Mouse (Mus musculus) right cerebral cortex, postnatal 4 days (tissue): ENCODE data around the gene Acadm.

Experiments
- DNase-seq: peaks from one replicate; pipeline ENCODE4 v3.0.0-alpha.2; 2022

Acadm gene

GRCm38 (mm10) chr3:153895454-153895853 lies 49.0 kb downstream of the Acadm start:
- no peak for DNase-seq

GRCm38 (mm10) chr3:153889188-153889781 lies 55.1 kb downstream of the Acadm start:
- no peak for DNase-seq

GRCm38 (mm10) chr3:153888141-153888540 lies 56.3 kb downstream of the Acadm start:
- DNase-seq: no peak

GRCm38 (mm10) chr3:153886296-153886695 lies 58.1 kb downstream of the Acadm start:
- no peak for DNase-seq
